Mouse (Mus musculus) layer of hippocampus, adult 18-20 months (tissue): ENCODE data around the gene Itpkc. TPM values are rescaled to one million over a fixed set of nuclear protein-coding genes. Genes with fewer than 3 reads are reported as not detected.
A peak's percentile ranks its signal among the peaks of the same experiment; 100 is the strongest.
"Not testable (repeated sequence)": the region's sequence is repeated elsewhere in the genome, so short reads cannot be mapped to it uniquely, and the experiment has no call there.

Experiments used
- DNase-seq, 2 experiments: peaks; one replicate each; pipeline ENCODE4 v3.0.0; 2022; ENCODE audit warnings: low spot score in 2 of 2
- long read RNA-seq: library from polyadenylated mRNA; stranded (forward); transcript quantifications from one replicate; pipeline ENCODE4 v2.0.0, GENCODE M21; 2021
- total RNA-seq, 2 experiments: library from RNA; stranded (reverse); gene quantifications; 2 replicates each; pipeline ENCODE4 v1.2.3; 2021

Itpkc gene
- total RNA-seq, result 10 to 100 TPM; 10.6 TPM
- long read RNA-seq, transcript Itpkc-201 (7 exons, 3,247 nt), result major isoform, 12 of 15 reads
- long read RNA-seq, partial matches to known transcripts, result 0 of 15 reads
- long read RNA-seq, other reads (novel, unspliced or antisense), result 3 of 15 reads

DNA sequence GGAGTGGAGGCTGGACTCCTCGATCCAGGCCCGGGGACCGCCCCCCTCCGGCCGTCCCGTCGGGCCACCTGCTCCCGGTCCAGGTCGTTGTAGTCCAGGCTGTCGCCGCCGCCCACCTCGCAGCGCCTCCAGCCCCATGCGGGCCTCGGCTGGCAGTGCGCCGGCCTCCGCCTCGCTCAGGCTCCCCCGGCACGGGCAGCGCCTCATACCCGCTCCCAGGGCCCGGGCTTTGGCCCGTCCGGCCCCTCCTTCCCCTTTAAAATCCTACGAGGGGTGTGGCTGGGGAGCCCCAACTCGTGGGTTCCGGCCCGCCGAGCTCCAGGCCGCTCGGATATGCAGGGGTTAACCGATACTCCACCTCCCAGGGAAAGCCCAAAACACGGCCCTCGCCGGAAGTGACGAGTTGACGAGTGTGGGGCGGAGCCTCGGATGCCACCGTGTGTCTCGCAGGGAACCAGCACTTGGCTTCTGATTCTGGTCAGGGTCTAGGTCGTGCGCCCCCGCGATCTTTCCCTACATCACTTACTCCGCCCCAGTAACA lies at the start of gene Itpkc:
Itpkc (minus strand) TSS at position 381 of the 541 bp plus-strand sequence.
- peak; percentile 87 to 93 for DNase-seq

DNA sequence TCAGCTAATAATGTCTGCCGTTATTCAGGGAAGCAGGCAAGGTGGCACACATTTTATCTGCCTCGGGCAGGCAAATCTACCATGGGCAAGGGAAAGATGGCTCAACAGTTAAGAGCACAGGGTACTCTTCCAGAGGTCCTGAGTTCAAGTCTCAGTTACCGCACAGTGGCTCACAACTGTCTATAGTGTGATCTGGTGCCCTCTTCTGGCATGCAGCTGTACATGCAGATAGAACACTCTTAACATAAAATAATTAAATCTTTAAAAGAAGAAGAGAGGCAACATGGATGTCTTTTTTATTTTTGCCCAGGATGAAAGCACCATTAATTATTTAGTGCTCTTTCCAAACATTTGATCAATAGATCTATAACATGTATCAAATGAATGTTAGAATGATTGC lies 48.7 kb upstream of the Itpkc start:
- no peak for DNase-seq

DNA sequence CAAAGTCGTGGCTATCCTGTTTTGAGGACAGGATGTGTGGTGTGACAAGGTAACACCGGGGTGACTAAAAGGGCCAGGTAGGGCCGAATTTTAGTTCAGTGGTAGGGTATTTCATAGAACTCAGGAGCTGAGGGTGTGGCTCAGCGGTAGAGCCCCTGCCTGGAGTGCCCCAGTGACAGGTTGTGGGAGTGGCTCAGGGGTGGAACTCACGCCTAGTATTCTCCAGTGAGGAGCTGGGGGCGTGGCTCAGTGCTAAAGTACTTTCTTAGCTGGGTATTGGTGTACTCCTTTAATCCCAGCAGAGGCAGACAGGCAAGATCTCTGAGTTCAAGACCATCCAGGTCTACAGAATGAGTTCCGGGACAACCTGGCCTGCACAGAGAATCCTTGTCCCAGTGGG lies 47.6 kb upstream of the Itpkc start:
- DNase-seq, result no peak

DNA sequence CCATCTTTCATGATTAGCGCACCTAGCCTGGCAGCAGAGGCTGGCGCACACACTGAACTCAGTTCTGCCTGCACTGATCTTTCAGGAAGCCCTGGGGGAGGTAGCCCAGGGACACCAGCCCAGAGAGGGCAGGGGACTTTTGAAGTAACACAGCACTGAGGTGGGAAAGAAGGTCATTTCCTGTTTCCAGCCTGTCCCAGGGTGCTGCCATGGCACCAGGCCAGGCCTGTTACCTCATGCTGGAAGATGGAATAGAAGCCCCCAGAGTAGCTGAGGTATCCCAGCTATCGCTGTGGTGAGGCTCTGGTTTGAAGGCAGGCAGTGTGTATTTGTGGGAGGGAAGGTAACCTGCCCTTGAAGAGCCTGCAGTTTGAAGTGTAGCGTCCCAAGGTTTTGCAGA lies 46.5 kb upstream of the Itpkc start:
- no peak for DNase-seq

DNA sequence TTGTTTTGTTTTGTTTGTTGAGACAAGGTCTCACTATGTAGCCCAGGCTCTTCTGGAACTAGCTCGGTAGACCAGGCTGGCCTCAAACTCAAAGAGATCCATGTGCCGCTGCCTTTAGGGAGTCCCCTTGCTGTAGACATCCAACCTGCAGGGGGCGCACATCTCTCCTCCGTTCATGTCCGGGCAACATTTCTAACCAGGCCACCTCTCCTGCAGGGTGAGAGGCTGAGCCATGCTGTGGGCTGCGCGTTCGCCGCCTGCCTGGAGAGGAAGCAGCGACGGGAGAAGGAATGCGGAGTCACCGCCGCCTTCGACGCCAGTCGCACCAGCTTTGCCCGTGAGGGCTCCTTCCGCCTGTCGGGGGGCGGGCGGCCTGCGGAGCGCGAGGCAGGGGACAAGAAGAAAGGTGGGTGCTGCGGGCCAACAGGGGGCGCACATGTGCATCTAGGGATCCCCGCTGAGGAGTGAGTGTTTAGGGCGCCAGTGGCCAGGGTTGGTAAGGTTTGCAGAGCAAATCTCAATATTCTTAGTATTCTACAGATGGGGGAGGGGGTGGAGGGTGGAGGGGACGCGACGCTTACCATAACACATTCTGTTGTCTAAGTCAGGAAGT lies 45.4 kb upstream of the Itpkc start:
- no peak for DNase-seq

DNA sequence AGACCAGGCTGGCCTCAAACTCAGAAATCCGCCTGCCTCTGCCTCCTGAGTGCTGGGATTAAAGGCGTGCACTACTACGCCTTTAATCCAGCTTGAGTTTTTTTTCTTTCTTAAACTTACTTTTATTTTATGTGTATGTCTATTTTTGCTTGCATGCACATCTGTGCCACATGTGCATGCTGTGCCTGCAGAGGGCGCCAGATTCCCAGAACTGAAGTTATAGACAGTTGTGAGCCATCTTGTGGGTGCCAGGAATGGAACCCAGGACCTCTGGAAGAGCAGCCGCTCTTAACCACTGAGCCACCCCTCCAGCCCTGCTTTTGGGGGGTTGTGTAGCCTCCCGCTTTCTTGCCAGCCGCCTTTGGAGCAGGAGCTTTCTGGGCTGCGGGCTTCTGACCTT lies 43.0 kb upstream of the Itpkc start:
- no peak for DNase-seq

DNA sequence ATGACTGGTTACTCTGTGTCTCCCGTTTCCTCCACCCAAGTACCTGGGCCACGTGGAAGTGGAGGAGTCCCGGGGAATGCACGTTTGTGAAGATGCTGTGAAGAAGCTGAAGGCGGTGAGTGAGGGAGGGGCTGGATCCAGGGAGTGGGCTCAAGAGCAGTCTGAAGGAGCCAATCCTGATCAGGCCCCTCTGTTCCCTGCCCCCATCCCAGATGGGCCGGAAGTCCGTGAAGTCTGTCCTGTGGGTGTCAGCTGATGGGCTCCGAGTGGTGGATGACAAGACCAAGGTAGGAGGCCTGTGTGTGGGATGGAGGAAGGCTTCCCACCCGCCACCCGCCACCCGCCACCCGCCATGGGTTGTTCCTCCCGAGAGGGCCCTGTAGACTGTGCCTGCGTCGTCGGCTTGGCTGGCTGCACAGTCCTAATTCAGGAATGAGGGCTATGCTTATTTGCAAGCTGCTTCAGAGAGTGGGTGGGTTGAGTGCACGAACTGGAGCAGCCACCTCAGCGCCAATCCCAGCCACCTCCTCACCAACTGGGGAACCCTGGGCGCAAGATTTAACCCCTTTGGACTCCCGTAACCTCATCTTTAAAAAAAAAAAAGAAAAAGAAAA lies 38.2 kb upstream of the Itpkc start:
- DNase-seq, result peak; percentile 86 to 90

DNA sequence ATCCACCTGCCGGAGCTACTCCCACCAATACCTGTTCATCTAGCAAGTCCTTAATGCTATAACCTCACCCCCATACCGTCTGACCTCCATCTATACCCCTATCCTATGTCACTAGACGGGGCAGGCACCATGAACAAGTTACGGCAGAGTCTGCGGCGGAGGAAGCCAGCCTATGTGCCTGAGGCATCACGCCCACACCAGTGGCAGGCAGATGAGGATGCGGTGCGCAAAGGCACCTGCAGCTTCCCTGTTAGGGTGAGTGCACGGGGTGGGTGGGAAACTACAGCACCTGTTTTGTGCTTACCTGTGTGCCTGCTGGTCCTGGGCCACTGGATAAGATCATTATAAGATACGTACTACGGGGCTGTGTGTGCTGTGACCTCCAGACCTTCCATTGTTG lies 36.3 kb upstream of the Itpkc start:
- DNase-seq, result no peak

DNA sequence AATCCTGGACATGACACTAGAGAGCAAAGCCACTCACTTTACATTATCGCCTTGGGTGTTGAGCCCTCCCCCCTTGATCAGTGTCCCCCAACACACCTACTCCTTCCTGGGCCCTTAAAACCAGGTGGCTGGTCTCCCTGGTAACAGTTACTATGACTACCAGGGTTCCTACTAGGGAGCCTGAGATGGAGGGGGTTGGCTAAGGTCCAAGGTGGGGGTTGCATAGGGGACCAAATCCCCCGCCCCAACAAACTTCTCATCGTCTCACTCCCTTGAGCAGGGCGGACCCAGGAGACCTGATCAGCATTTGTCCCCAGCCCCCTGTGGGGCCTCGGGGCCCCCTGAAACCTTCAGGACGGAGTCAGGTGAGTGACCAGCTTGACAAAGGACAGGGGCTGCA lies 33.4 kb upstream of the Itpkc start:
- no peak for DNase-seq

DNA sequence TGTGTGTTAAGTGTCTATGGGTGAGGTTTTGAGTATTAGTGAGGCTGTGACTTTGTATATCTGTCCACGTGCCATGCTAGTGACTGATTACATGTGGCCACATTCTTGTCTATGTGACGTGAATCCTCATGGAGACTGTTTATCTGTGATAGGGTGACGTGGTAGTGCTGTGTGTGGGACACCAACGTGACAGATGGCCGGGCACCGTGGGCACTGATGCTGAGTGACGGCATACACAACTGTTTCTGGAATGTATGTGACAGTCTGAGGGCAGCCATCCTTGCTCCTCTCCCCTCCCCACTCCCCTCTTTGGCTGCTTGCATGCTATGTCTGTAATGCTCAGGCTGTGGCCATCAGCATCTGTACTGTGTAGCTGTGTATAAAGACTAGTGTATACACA lies 32.4 kb upstream of the Itpkc start:
- DNase-seq, result peak in 1 of 2 experiments; percentile 67

DNA sequence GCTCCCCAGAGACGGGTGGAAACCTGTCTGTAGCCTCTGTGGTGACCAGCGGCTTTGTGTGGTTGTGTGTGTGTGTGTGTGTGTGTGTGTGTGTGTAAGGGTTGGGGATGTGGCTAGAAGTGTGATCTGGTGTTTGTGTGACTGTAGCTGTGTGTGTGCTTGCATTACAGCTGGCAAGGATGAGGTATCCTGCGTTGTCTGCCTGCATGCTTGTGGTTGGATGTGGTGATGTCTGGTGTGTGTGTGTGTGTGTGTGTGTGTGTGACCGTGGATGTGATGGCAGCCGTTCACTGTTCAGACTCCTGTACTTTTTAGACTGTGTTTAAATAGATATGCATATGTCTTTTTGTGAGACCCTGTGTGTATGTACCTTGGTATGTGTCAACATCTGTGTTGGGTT lies 31.3 kb upstream of the Itpkc start:
- DNase-seq, result no peak

DNA sequence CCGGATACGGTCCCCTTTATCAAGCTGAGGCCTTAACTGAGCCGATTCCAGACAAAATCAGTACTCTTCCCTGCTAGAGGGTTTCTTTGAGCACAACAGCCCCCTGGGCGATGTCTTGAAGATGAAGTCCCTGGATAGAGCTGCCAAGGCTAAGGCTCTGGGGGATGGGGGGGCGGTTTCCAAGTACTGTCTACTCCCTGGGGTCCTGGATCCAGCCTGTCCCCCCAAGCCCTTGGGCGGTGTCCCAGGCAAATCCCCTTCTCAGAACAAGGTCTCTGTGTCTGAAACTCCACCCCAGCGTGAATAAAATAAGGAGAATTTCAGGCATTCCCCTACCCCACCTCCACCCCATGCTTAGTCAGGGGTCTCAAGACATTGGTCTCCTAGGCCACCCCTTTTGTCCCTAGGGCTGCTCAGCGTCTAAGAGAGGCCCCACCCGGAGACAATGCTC lies 30.8 kb upstream of the Itpkc start:
- no peak for DNase-seq

DNA sequence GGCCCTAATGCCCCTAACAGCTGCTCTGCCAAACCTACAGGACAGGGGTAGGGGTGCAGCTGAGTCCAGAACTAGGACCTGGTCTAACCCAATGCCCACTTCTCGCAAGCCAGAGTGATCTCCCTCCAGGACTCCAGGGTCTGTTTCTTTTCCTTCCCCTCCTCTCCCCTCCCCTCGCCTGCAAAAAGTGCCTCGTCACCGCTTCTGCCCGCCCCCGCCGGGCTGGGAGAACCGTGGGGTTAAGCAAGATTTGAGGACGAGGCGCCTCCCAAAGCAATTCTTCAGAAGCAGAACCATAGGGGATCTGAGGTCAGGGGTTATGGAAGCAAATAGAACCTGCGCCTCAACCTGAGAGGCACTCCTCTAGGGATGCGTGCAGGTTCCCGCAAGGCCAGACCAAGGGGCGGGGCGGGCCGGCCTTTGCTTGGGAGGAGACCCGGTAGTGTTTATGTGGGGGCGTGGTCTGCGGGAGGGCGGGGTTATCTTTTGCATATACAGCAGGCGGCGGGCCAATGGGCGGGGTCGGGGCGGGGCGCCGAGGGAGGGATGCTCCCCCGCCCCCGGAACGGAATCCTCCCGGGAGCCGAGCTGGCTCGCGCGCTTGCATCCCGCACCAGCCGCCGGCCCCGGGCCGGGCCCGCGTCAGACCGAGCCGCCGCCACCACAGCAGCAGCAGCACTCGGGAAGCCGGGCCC lies 29.9 kb upstream of the Itpkc start, which contains the start of gene Numbl:
Numbl (plus strand) TSS at position 229 of the 695 bp plus-strand sequence.
- DNase-seq, result peak; percentile 83 to 94

DNA sequence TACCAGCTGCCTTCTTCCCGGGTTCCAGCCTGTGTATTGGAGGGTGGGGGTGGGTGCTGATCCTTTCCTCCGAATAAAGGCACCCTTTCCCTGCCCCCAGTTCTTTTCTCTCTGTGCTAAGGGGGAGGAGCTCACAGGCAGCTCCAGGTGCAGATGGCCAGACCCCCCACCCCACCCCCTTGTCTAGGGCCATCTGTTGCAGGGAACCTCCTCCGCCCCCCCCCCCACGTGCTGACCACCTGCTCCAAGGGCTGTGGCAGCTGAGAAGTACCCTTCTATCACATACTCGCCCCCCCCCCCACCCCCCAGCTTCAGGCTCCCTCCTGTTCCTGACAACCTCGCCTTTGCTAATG lies 29.4 kb upstream of the Itpkc start:
- peak in 1 of 2 experiments; percentile 44 for DNase-seq

DNA sequence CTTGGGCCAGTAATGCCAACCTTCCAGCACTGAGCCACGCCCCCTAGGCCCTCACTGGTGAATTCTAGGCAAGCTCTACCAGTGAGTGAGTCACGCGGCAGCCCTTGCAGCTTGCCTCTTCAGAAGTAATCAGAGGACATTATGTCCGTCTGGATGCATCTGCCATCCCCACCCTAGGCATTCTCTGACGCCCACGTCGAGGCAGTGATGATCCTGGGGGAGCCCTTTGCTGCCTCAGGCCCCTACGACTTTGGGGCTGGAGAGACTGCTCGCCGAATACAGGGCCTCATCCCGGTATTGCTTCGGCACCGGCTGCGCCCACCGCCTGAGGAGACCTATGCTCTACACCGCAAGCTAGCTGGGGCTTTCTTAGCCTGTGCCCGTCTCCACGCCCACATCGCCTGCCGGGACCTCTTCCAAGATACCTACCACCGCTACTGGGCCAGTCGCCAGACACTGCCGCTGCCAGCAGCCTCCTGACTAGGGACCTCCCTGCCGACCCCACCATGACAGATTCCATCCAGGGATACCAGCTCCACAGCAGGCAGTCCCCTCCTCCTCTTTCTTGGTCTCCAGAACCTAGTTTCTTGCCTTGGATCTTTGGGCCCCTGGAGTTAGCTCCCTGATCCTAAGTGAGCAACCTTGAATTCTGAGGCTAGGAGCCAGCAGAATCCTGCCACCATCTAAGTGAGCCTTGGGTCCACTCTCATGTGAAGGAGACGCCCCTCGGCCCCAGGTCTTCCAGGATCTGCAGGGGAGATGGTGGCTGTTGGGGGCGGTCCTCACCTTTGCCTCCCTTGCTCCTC lies 28.8 kb upstream of the Itpkc start:
- DNase-seq, result peak; percentile 74 to 84

DNA sequence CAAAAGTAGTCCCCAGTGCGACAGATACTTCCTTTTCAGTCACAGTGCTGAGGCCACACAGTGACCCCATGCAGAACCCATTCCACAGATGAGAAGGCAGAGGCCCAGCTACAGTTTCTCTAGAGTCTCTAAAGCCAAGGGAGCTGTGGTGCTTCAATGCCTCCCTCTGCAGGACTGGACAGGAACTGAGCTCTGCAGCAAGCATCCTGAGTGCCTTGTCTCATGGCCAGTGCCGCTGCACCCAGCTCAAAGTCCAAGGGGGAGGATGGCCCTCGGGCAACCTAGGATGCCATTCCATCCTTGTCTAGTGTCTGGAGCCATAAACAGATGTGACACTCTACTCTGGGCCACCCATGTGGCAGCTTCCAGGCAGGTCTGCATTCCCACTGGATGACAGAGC lies 27.3 kb upstream of the Itpkc start:
- no peak for DNase-seq

DNA sequence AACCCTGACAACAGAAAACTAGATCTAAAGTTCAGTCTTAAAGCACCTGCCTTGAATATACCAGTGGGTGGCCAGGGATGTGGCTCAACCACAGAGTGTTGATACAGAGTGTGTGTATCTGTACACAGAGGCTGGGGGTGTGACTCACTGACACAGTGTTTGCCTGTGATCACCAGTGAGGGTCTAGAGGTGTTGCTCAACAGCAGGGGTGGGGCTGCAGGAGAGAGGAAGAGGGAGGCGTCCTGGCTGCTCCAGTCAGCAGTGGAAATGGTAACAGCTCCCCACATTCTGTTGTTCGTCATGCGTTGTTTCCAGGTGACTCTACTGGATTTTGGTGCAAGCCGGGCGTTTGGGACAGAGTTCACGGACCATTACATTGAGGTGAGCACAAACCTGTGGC lies 23.5 kb upstream of the Itpkc start:
- DNase-seq, result no peak

DNA sequence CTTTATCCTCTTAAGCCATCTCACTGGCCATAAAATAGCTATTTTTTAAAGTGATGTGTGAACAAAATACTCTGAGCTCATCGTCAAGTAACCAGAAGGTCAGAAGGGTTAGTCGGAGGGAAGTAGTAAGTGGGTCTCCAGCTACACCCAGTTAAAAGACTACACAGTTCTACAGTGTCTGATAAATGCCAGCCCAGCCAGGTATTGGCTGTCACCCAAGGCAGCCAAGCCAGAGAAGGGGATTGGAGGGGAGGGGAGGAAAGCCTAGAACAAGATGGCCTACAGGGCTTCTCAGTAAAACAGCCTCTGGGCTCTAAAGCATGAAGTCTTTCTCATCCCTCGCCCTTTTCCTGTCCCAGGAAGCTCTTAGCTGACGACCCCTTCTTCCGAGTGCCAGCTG lies 21.5 kb upstream of the Itpkc start:
- DNase-seq, result no peak

DNA sequence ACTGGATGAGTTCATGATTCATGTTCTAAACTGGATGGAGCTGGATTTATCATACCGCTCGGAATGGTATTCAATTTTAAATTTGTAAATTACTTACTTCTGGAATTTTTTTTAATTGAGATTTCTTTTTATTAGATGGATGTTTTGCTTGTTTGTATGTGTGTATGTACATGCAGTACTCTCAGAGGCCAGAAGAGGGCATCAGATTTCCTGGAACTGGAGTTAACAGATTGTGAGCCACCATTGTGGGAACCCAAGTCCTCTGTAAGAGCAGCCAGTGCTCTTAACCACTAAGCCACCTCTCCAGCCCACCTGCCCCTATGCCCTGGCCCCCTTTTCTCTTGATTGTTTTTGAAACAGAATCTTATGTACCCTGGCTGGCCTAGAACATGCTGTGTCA lies 20.7 kb upstream of the Itpkc start:
- peak in 1 of 2 experiments; percentile 30 for DNase-seq

DNA sequence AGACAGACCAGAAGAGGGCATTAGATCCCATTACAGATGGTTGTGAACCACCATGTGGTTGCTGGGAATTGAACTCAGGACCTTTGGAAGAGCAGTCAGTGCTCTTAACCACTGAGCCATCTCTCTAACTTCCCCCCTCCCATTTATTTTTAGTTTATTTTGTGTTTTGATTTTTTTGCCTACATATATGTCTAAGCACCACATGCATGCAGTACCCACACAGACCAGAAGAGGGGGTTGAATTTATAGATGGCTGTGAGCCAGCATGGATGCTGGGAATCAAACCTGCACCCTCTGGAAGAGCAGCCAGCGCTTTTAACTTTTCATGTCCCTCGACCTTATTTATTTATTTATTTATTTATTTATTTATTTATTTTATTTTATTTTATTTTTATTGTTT lies 15.6 kb upstream of the Itpkc start:
- not testable (repeated sequence) for DNase-seq

DNA sequence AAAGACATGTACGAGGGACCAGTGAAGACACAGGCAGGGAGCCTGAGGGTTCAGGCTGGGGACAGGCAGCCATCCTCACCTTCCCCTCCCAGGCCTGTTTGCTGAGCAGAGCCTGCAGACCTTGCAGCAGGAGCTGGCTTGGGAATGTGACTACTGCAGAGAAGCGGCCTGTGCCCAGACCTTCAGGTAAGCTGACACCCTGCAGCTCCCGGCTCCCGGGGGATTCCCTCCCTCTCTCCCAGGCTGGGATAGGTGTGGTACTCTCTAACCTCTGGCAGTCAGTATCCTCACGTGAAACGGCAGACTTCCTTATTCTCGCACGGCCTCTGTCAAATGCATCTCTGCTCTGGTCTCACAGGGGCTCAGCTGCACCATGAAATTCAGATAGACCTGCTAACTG lies 14.8 kb upstream of the Itpkc start:
- no peak for DNase-seq
